Mouse (Mus musculus) frontal cortex, adult 2 months (tissue): ENCODE results near the gene Nsun7. TPM values are rescaled to one million over a fixed set of nuclear protein-coding genes. Genes with fewer than 3 reads are reported as not detected.
A peak's percentile ranks its signal among the peaks of the same experiment; 100 is the strongest.

Experiments used
- DNase-seq, 2 experiments: peaks; one replicate each; pipeline ENCODE4 v3.0.0; 2022; ENCODE audit warnings: low spot score in 1 of 2; ENCODE audit errors: extremely low spot score in 1 of 2
- polyA plus RNA-seq: library from polyadenylated mRNA; depleted of rRNA; stranded (reverse); fragments of >200 nt; gene quantifications from 2 replicates; pipeline ENCODE4 v1.2.3, GENCODE M21; 2012

Gene Nsun7
- polyA plus RNA-seq, 1 experiment: 9.5 TPM

- DNase-seq: no peak
Measured at GRCm38 (mm10) chr5:66274417-66274816, 14.7 kb downstream of the Nsun7 start.

- no peak for DNase-seq
Measured at GRCm38 (mm10) chr5:66279650-66280049, 20.0 kb downstream of the Nsun7 start.

- DNase-seq: no peak
Measured at GRCm38 (mm10) chr5:66280742-66281141, 21.0 kb downstream of the Nsun7 start.

GRCm38 (mm10) chr5:66294106-66294625 is 34.5 kb downstream of the Nsun7 start:
- no peak for DNase-seq

GRCm38 (mm10) chr5:66294952-66295351 is 35.3 kb downstream of the Nsun7 start:
- no peak for DNase-seq

GRCm38 (mm10) chr5:66296116-66296515 is 36.4 kb downstream of the Nsun7 start:
- DNase-seq: no peak

GRCm38 (mm10) chr5:66298856-66299255 is 39.2 kb downstream of the Nsun7 start:
- DNase-seq: no peak

- DNase-seq: no peak
Measured at GRCm38 (mm10) chr5:66300576-66300975, 40.9 kb downstream of the Nsun7 start.

- no peak for DNase-seq
Measured at GRCm38 (mm10) chr5:66302085-66302815, 42.6 kb downstream of the Nsun7 start.

- DNase-seq: peak; percentile 70 to 81
Measured at GRCm38 (mm10) chr5:66302873-66303272, 43.2 kb downstream of the Nsun7 start.

- DNase-seq: no peak
Measured at GRCm38 (mm10) chr5:66304300-66305067, 44.8 kb downstream of the Nsun7 start.

- DNase-seq: peak; percentile 50 to 74
Measured at GRCm38 (mm10) chr5:66305511-66305910, 45.8 kb downstream of the Nsun7 start.

GRCm38 (mm10) chr5:66310328-66310727 is 50.6 kb downstream of the Nsun7 start:
- no peak for DNase-seq

GRCm38 (mm10) chr5:66310806-66311205 is 51.1 kb downstream of the Nsun7 start:
- DNase-seq: no peak

GRCm38 (mm10) chr5:66315791-66316190 is 56.1 kb downstream of the Nsun7 start:
- DNase-seq: peak in 1 of 2 experiments; percentile 68

GRCm38 (mm10) chr5:66319341-66319740 is 59.6 kb downstream of the Nsun7 start:
- DNase-seq: peak in 1 of 2 experiments; percentile 80

GRCm38 (mm10) chr5:66319827-66320404 is 60.2 kb downstream of the Nsun7 start:
- no peak for DNase-seq

GRCm38 (mm10) chr5:66323131-66323530 is 63.4 kb downstream of the Nsun7 start:
- DNase-seq: no peak

- DNase-seq: peak; percentile 88 to 92
Measured at GRCm38 (mm10) chr5:66323603-66324002, 63.9 kb downstream of the Nsun7 start.

- DNase-seq: no peak
Measured at GRCm38 (mm10) chr5:66326395-66326794, 66.7 kb downstream of the Nsun7 start.
